Comparison of ENCODE assay signal across 9 mouse cellular contexts in genomic region chr10:90830591-90831287, GRCm38 (mm10).
DNase-seq lines count a peak whose midpoint lies in the region; ATAC-seq and TF ChIP-seq lines count a peak whose summit lies in the region.
"Had no signal": no experiment of that assay in that cellular context is flagged by ENCODE, and none has a peak within 500 bp of the region (broad histone marks: within the 10 kb centered on the region; RNA-seq: fewer than 3 reads in every experiment).

No protein-coding gene starts in this region.

- 3% methylated on average over 21 of the region's 21 CpGs for WGBS in forebrain, embryonic 12.5 days
- 1% methylated on average over 21 of the region's 21 CpGs for WGBS in olfactory bulb, adult 2 months
- 2% methylated on average over 21 of the region's 21 CpGs for WGBS in kidney, adult 2 months

- no peaks in the 10 kb centered on the region for H3K36me3 ChIP-seq in forebrain, embryonic 12.5 days (replicated peaks)
- H3K36me3 ChIP-seq in kidney, adult 2 months (ENCODE audit: control insufficient read depth, insufficient read depth, low read length), result no peaks in the 10 kb centered on the region

- H3K4me3 ChIP-seq in cortical plate, adult 2 months (ENCODE audit: insufficient read depth, low read length), result peak overlapping the region; percentile 99
- H3K4me3 ChIP-seq in forebrain, embryonic 12.5 days (replicated peaks), result peak overlapping the region; percentile 63
- H3K4me3 ChIP-seq in olfactory bulb, adult 2 months (ENCODE audit: insufficient read depth, low read depth, low read length), result peak overlapping the region; percentile 91
- no peak overlapping the region for H3K4me3 ChIP-seq in kidney, adult 2 months (ENCODE audit: insufficient read depth, low read depth, low read length)

- TF ChIP-seq CTCF in cortical plate, adult 2 months (IDR thresholded peaks at IDR 0.05; ENCODE audit: extremely low read depth, insufficient read depth, low read length), result no peak
- no peak for TF ChIP-seq CTCF in olfactory bulb, adult 2 months (IDR thresholded peaks at IDR 0.05; ENCODE audit: insufficient read depth, low read depth, low read length)
- TF ChIP-seq CTCF in kidney, adult 2 months (conservative IDR thresholded peaks at IDR 0.05; ENCODE audit: insufficient read depth, insufficient read length, low read depth, low read length), result no peak

- no peaks in the 10 kb centered on the region for H3K9me3 ChIP-seq in forebrain, embryonic 12.5 days

- peak overlapping the region; percentile 81 for H3K4me2 ChIP-seq in forebrain, embryonic 12.5 days

- H3K9ac ChIP-seq in forebrain, embryonic 12.5 days, result peak overlapping the region; percentile 71

- H3K27me3 ChIP-seq in forebrain, embryonic 12.5 days, result peaks cover 66% of the 10 kb centered on the region
- H3K27me3 ChIP-seq in kidney, adult 2 months (replicated peaks; ENCODE audit: control insufficient read depth, insufficient read depth, low read length), result peaks cover 4% of the 10 kb centered on the region; the same call in 1 of the 2 replicates

- H3K4me1 ChIP-seq in cortical plate, adult 2 months (ENCODE audit: control insufficient read depth, insufficient read depth, low read length), result peaks cover 5% of the 10 kb centered on the region; the same call in 1 of the 2 replicates
- H3K4me1 ChIP-seq in forebrain, embryonic 12.5 days, result peaks cover 18% of the 10 kb centered on the region
- peaks cover 10% of the 10 kb centered on the region; the same call in 1 of the 2 replicates for H3K4me1 ChIP-seq in olfactory bulb, adult 2 months (ENCODE audit: control insufficient read depth, insufficient read depth, low read length)
- no peaks in the 10 kb centered on the region for H3K4me1 ChIP-seq in kidney, adult 2 months (ENCODE audit: control insufficient read depth, insufficient read depth, low read length)

- intact Hi-C loops in left cerebral cortex, postnatal 25 days (cut with DNase I), result loop anchor here (5.0 kb wide), 1 partner anchor 78 kb away; no protein-coding TSS in a partner anchor

- peak; percentile 40; the same call in 1 of the 2 replicates for TF ChIP-seq POLR2A in cortical plate, adult 2 months (IDR thresholded peaks at IDR 0.05; ENCODE audit: extremely low read depth, insufficient read depth, low read length)
- no peak for TF ChIP-seq POLR2A in olfactory bulb, adult 2 months (IDR thresholded peaks at IDR 0.05; ENCODE audit: insufficient read depth, low read depth, low read length)
- TF ChIP-seq POLR2A in kidney, adult 2 months (IDR thresholded peaks at IDR 0.05; ENCODE audit: low read depth, low read length), result no peak

- DNase-seq in left cerebral cortex, postnatal 25 days (ENCODE audit: low spot score in 2 of 2), result peak; percentile 45 to 73
- DNase-seq in kidney, postnatal 4 days, result no peak
- no peak for DNase-seq in kidney, adult 2 months
- DNase-seq: kidney, postnatal 25 days had no signal

- peak overlapping the region; percentile 92 for H3K27ac ChIP-seq in cortical plate, adult 2 months (ENCODE audit: insufficient read depth, low read length)
- H3K27ac ChIP-seq in forebrain, embryonic 12.5 days, result no peak overlapping the region
- peak overlapping the region; percentile 90 for H3K27ac ChIP-seq in olfactory bulb, adult 2 months (ENCODE audit: insufficient read depth, low read depth, low read length)
- H3K27ac ChIP-seq in kidney, adult 2 months (ENCODE audit: insufficient read depth, low read depth, low read length), result no peak overlapping the region
- H3K27ac ChIP-seq: macrophage had no signal

- no peak for ATAC-seq in forebrain, embryonic 12.5 days (ENCODE audit: low FRiP score)
- ATAC-seq in erythroid progenitor cell, adult 5-6 weeks (replicated peaks; ENCODE audit: low FRiP score, poor library complexity, severe bottlenecking), result no peak

Comparison
In these comparisons a context has a peak if more than half of its experiments do, and no peak if none do; other contexts are left out.
1. H3K27ac ChIP-seq: peak in cortical plate, adult 2 months (single experiment) and olfactory bulb, adult 2 months (single experiment); none in forebrain, embryonic 12.5 days (single experiment) and kidney, adult 2 months (single experiment).
2. DNase-seq: peak in left cerebral cortex, postnatal 25 days (2 of 2); none in kidney, postnatal 4 days (0 of 2) and kidney, adult 2 months (single experiment).